Mouse (Mus musculus) hindbrain, embryonic 13.5 days (tissue): Measurements from ENCODE around the gene Ankrd37. TPM values are rescaled to one million over a fixed set of nuclear protein-coding genes. Genes with fewer than 3 reads are reported as not detected.

Experiments used
- ATAC-seq: fragments of 200-750 bp; cut with Nextera tagmentation; 2 replicates; pipeline ENCODE4 v1.8.0; 2017; ENCODE audit warnings: moderate TSS enrichment; ENCODE audit not compliant: low FRiP score
- H3K27ac ChIP-seq: fragments of 300-500 bp; sonication (generic); 2 replicates; pipeline ENCODE4 v1.5.1; 2015; ENCODE audit warnings: inconsistent platforms, mild to moderate bottlenecking, moderate library complexity
- H3K27me3 ChIP-seq: fragments of 300-500 bp; sonication (generic); 2 replicates; pipeline ENCODE4 v1.6.1; 2015; ENCODE audit warnings: mild to moderate bottlenecking, inconsistent platforms
- H3K36me3 ChIP-seq: fragments of 300-500 bp; sonication (generic); 2 replicates; pipeline ENCODE4 v1.6.1; 2015; ENCODE audit warnings: mild to moderate bottlenecking, inconsistent platforms
- H3K4me1 ChIP-seq: fragments of 300-500 bp; sonication (generic); replicated peaks from 2 replicates; pipeline ENCODE4 v1.6.1; 2015; ENCODE audit warnings: inconsistent platforms
- H3K4me2 ChIP-seq: fragments of 300-500 bp; sonication (generic); 2 replicates; pipeline ENCODE4 v1.6.1; 2015; ENCODE audit warnings: inconsistent platforms, mild to moderate bottlenecking, moderate library complexity
- H3K4me3 ChIP-seq: fragments of 300-500 bp; sonication (generic); 2 replicates; pipeline ENCODE4 v1.5.1; 2015; ENCODE audit warnings: mild to moderate bottlenecking, inconsistent platforms
- H3K9ac ChIP-seq: fragments of 300-500 bp; sonication (generic); 2 replicates; pipeline ENCODE4 v1.6.1; 2015; ENCODE audit warnings: mild to moderate bottlenecking, inconsistent platforms
- H3K9me3 ChIP-seq: fragments of 300-500 bp; sonication (generic); 2 replicates; pipeline ENCODE4 v1.6.1; 2016; ENCODE audit warnings: inconsistent platforms
- WGBS: fragments of 180-500 bp; shearing (Covaris S2); methylation state at CpG from one replicate; pipeline ENCODE4 v1.1.7; 2015; 5-methylcytosine and 5-hydroxymethylcytosine counted together
- polyA plus RNA-seq: library from polyadenylated mRNA; unstranded; fragments of >200 nt; fragmentation: Nextera tagmentation; extraction: Ambion mirVana; gene quantifications from 2 replicates; pipeline ENCODE4 v1.2.1, GENCODE M21; 2015

Ankrd37 gene
- 31.2 and 32.0 TPM in 2 replicates for polyA plus RNA-seq

- H3K4me3 ChIP-seq = no peak within 1 kb of the TSS
- H3K4me1 ChIP-seq = peaks cover 2% of the 10 kb centered on the region; the same call in 1 of the 2 replicates
- no peaks in the 10 kb centered on the region; the same call in 1 of the 2 replicates for H3K27me3 ChIP-seq
- no peak within 1 kb of the TSS for H3K9ac ChIP-seq
- no peak for ATAC-seq
- 79% methylated on average over 4 of the region's 4 CpGs for WGBS
- H3K27ac ChIP-seq = no peak within 1 kb of the TSS
- no peaks in the 10 kb centered on the region for H3K9me3 ChIP-seq
- no peak within 1 kb of the TSS for H3K4me2 ChIP-seq
- H3K36me3 ChIP-seq = no peaks in the 10 kb centered on the region
Observed at GRCm38 (mm10) chr8:46005596-46005995, at the start of gene Ankrd37. Gene Ankrd37, minus strand, starts transcription at chr8:46005707.

DNA sequence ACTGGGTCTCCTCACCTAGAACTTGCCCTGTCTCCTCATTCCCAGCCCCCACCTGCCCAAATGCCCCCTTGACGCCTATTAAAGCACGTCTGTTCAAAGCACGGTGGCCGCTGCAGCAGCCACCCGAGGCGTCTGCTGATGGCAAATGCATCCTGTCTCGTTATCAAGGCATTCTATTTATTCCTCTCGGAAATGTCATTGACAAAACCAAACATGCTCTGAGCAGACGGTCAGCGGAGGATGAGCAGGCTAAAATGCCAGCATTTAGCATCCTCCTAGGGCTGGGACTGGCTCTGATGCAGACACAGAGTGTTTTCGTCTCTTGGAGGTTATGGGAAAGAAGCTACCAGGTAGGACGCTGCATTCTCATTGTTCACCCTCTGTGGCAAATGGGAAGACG is 34.8 kb upstream of the Ankrd37 start:
- WGBS = 70% methylated on average over 13 of the region's 13 CpGs
- Histone ChIP-seq H3K4me3 (no peak overlapping the region), H3K4me2 (no peak overlapping the region), H3K9ac (no peak overlapping the region), H3K27me3 (no peaks in the 10 kb centered on the region), H3K27ac (0 out of 2 replicates have a peak overlapping the region, but pooled peaks have one; percentile 46), H3K4me1 (peaks cover 5% of the 10 kb centered on the region; the same call in 1 of the 2 replicates), H3K9me3 (no peaks in the 10 kb centered on the region), H3K36me3 (peaks cover 46% of the 10 kb centered on the region)
- ATAC-seq = no peak

DNA sequence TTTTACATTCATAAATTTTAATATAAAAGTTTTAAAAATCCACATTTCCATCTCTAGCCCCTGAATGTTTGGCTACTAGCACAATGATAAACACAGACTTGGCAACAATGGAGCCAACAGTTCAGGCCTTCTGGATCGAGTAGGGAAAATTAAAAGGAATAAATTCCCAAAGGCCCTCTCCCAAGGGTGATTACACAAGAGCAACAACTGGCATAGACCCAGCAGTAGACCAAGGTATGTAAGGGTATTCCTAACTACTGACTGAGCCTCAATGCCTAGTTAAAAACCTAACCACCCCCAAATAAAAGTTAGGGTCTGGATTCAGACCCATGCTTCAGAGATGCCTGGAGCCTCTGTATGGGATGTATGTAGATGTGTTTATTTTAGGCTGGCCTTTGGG is 34.2 kb upstream of the Ankrd37 start:
- no peak overlapping the region for H3K4me2 ChIP-seq
- peaks cover 5% of the 10 kb centered on the region; the same call in 1 of the 2 replicates for H3K4me1 ChIP-seq
- no peaks in the 10 kb centered on the region for H3K27me3 ChIP-seq
- ATAC-seq = no peak
- no peak overlapping the region for H3K27ac ChIP-seq
- WGBS = 76% methylated on average over 1 of the region's 1 CpGs
- H3K36me3 ChIP-seq = peaks cover 48% of the 10 kb centered on the region
- no peaks in the 10 kb centered on the region for H3K9me3 ChIP-seq
- H3K9ac ChIP-seq = no peak overlapping the region
- no peak overlapping the region for H3K4me3 ChIP-seq

GRCm38 (mm10) chr8:46036217-46036616 is 30.7 kb upstream of the Ankrd37 start:
- Histone ChIP-seq H3K27ac (no peak overlapping the region), H3K4me1 (peaks cover 5% of the 10 kb centered on the region; the same call in 1 of the 2 replicates), H3K9me3 (no peaks in the 10 kb centered on the region), H3K27me3 (no peaks in the 10 kb centered on the region), H3K9ac (no peak overlapping the region), H3K4me3 (no peak overlapping the region), H3K36me3 (peaks cover 49% of the 10 kb centered on the region), H3K4me2 (no peak overlapping the region)
- whole genome bisulfite sequencing = 74% methylated on average over 11 of the region's 11 CpGs
- no peak for ATAC-seq

GRCm38 (mm10) chr8:46024392-46024791 is 18.9 kb upstream of the Ankrd37 start:
- no peaks in the 10 kb centered on the region for H3K4me1 ChIP-seq
- no peaks in the 10 kb centered on the region for H3K9me3 ChIP-seq
- H3K36me3 ChIP-seq = no peaks in the 10 kb centered on the region
- no peak overlapping the region for H3K9ac ChIP-seq
- 64% methylated on average over 4 of the region's 4 CpGs for WGBS
- ATAC-seq = no peak
- no peak overlapping the region for H3K27ac ChIP-seq
- H3K27me3 ChIP-seq = no peaks in the 10 kb centered on the region
- no peak overlapping the region for H3K4me2 ChIP-seq
- H3K4me3 ChIP-seq = no peak overlapping the region

DNA sequence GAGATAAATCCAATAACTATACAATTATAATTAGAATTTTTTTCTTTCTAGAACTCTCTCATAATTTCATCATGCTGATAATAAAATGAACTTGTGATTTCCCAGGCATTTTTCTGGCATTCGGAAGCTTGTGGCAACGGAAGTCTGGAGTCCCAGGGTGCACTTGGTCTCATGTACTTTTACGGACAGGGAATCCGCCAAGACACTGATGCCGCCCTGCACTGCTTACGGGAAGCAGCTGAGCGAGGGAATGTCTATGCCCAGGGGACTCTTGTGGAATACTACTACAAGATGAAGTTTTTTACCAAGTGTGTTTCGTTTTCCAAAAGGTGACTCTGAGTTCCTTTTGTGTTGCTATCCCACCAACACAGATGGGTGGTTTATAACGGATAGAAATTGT is 17.3 kb upstream of the Ankrd37 start:
- no peaks in the 10 kb centered on the region for H3K36me3 ChIP-seq
- 93% methylated on average over 9 of the region's 9 CpGs for WGBS

GRCm38 (mm10) chr8:46022203-46022602 is 16.7 kb upstream of the Ankrd37 start:
- H3K36me3 ChIP-seq = no peaks in the 10 kb centered on the region
- H3K27ac ChIP-seq = no peak overlapping the region
- no peaks in the 10 kb centered on the region for H3K27me3 ChIP-seq
- H3K4me1 ChIP-seq = no peaks in the 10 kb centered on the region
- H3K4me2 ChIP-seq = no peak overlapping the region
- no peak for ATAC-seq
- H3K4me3 ChIP-seq = no peak overlapping the region
- no peaks in the 10 kb centered on the region for H3K9me3 ChIP-seq
- 92% methylated on average over 9 of the region's 9 CpGs for WGBS
- no peak overlapping the region for H3K9ac ChIP-seq

More for the DNA sequence above, 17.3 kb upstream of the Ankrd37 start:
- H3K4me2 ChIP-seq = no peak overlapping the region
- H3K4me3 ChIP-seq = no peak overlapping the region
- no peaks in the 10 kb centered on the region for H3K27me3 ChIP-seq
- H3K4me1 ChIP-seq = no peaks in the 10 kb centered on the region
- H3K9ac ChIP-seq = no peak overlapping the region
- H3K27ac ChIP-seq = no peak overlapping the region
- ATAC-seq = no peak
- no peaks in the 10 kb centered on the region for H3K9me3 ChIP-seq

GRCm38 (mm10) chr8:46010746-46011680 is 5.5 kb upstream of the Ankrd37 start:
- WGBS = 19% methylated on average over 17 of the region's 17 CpGs
- no peaks in the 10 kb centered on the region for H3K36me3 ChIP-seq
- no peak overlapping the region for H3K9ac ChIP-seq
- no peak overlapping the region for H3K27ac ChIP-seq
- ATAC-seq = no peak
- H3K4me1 ChIP-seq = peaks cover 11% of the 10 kb centered on the region
- no peaks in the 10 kb centered on the region for H3K27me3 ChIP-seq
- H3K4me3 ChIP-seq = no peak overlapping the region
- no peaks in the 10 kb centered on the region for H3K9me3 ChIP-seq
- H3K4me2 ChIP-seq = peak overlapping the region; percentile 34

- H3K9ac ChIP-seq = no peak overlapping the region
- ATAC-seq = no peak
- peaks cover 11% of the 10 kb centered on the region for H3K4me1 ChIP-seq
- no peaks in the 10 kb centered on the region for H3K9me3 ChIP-seq
- no peaks in the 10 kb centered on the region for H3K36me3 ChIP-seq
- H3K27ac ChIP-seq = no peak overlapping the region
- H3K4me2 ChIP-seq = peak overlapping the region; percentile 34
- 51% methylated on average over 2 of the region's 2 CpGs for WGBS
- no peaks in the 10 kb centered on the region; the same call in 1 of the 2 replicates for H3K27me3 ChIP-seq
- no peak overlapping the region for H3K4me3 ChIP-seq
Observed at GRCm38 (mm10) chr8:46010306-46010705, 4.8 kb upstream of the Ankrd37 start.

- WGBS = 77% methylated on average over 3 of the region's 3 CpGs
- no peaks in the 10 kb centered on the region for H3K36me3 ChIP-seq
Observed at GRCm38 (mm10) chr8:46007050-46007672, 1.7 kb upstream of the Ankrd37 start.

DNA sequence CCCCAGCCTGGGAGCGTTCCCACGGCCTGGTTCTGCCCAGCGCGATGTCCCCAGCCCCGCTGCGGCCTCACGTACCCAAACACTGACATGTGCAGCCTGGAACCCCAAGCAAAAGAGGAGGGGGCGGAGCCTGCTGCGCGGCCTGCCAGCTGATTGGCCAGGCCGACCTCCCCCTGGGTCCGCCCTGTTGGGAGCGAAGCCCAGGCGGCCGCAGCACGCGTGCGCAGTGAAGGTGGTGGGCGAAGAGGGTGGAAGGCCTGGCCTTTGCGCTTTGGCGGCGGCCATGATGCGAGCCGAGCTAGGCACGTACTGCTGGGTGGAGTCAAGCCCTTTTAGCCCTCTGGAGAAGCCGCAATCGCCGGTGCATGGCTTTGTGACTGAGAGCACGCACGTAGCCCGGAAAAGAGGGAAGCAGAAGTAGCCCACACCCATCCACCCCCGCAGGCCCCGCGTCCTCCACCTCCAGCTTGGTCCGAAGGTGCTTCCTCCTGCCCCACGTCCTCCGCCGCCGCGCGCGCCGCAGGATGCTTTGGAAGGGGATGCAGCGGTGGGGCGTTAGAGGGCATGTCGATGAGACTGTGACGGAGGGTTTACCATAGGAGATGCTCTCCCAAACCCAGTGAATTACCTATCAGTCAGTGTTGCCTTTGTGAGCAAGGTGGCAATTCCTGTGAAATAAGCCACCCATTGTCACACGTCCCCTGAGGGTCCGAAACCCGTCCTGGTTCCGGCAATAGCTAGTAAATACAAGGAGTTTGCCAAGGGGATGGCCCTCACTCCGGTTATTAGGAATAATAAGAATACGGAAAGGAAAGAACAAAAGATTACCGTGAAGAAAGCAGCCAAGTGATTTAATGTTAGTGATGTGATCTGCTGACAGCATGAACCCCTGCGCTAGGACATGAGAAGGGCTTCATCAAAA is 5.5 kb downstream of the Ankrd37 start:
- Histone ChIP-seq H3K27me3 (no peaks in the 10 kb centered on the region), H3K4me3 (peak overlapping the region; percentile 50), H3K27ac (peak overlapping the region; percentile 99), H3K9me3 (no peaks in the 10 kb centered on the region), H3K9ac (peak overlapping the region; percentile 90), H3K4me1 (peaks cover 7% of the 10 kb centered on the region; the same call in 1 of the 2 replicates), H3K36me3 (peaks cover 21% of the 10 kb centered on the region), H3K4me2 (peak overlapping the region; percentile 78)
- 4% methylated on average over 55 of the region's 55 CpGs for WGBS
- ATAC-seq = peak; percentile 99

More at GRCm38 (mm10) chr8:46007050-46007672, 1.7 kb upstream of the Ankrd37 start:
- no peaks in the 10 kb centered on the region for H3K9me3 ChIP-seq
- peaks cover 11% of the 10 kb centered on the region for H3K4me1 ChIP-seq
- H3K9ac ChIP-seq = no peak overlapping the region
- H3K27ac ChIP-seq = no peak overlapping the region
- no peak for ATAC-seq
- no peak overlapping the region for H3K4me3 ChIP-seq
- H3K27me3 ChIP-seq = no peaks in the 10 kb centered on the region; the same call in 1 of the 2 replicates
- no peak overlapping the region for H3K4me2 ChIP-seq
